ENCODE assay signal across 8 mouse cellular contexts in genomic region chr15:98602191-98602881, GRCm38 (mm10). TPM values are rescaled to one million over a fixed set of nuclear protein-coding genes. Genes with fewer than 3 reads are reported as not detected.
DNase-seq lines count a peak whose midpoint lies in the region; ATAC-seq and TF ChIP-seq lines count a peak whose summit lies in the region.

No protein-coding gene starts in this region.

- TF ChIP-seq POLR2A in heart, adult 2 months (IDR thresholded peaks at IDR 0.05; ENCODE audit: insufficient read depth, low read depth, low read length): peak; percentile 76

- no peak for ATAC-seq in neural tube, embryonic 12.5 days (ENCODE audit: low FRiP score, low read depth)

- H3K27ac ChIP-seq in heart, adult 2 months: peak overlapping the region; percentile 89
- no peak overlapping the region for H3K27ac ChIP-seq in neural tube, embryonic 12.5 days

- 0 out of 2 replicates have a peak, but pooled peaks have one; percentile 29 for TF ChIP-seq EP300 in heart, adult 2 months (IDR thresholded peaks at IDR 0.05; ENCODE audit: insufficient read depth, low read depth, low read length)

- peak overlapping the region; percentile 45 for H3K4me3 ChIP-seq in heart, adult 2 months
- H3K4me3 ChIP-seq in neural tube, embryonic 12.5 days: no peak overlapping the region

- intact Hi-C loops in heart, adult 2 months (cut with DNase I): no loop called here

- H3K4me2 ChIP-seq in neural tube, embryonic 12.5 days (replicated peaks): 0 out of 2 replicates have a peak overlapping the region, but pooled peaks have one; percentile 8

- peaks cover 9% of the 10 kb centered on the region for H3K79me2 ChIP-seq in heart, adult 2 months (replicated peaks; ENCODE audit: control insufficient read depth, insufficient read depth, low read length)

- peaks cover 9% of the 10 kb centered on the region for H3K4me1 ChIP-seq in heart, adult 2 months (ENCODE audit: control insufficient read depth, insufficient read depth, low read length)
- peaks cover 25% of the 10 kb centered on the region for H3K4me1 ChIP-seq in neural tube, embryonic 12.5 days

- peak overlapping the region; percentile 71 for H3K9ac ChIP-seq in heart, adult 2 months (ENCODE audit: low read depth, low read length)
- no peak overlapping the region for H3K9ac ChIP-seq in neural tube, embryonic 12.5 days

- no peak for TF ChIP-seq CTCF in heart, adult 2 months (IDR thresholded peaks at IDR 0.05)

- 11% methylated on average over 13 of the region's 13 CpGs for WGBS in heart, adult 2 months
- 72% methylated on average over 13 of the region's 13 CpGs for WGBS in neural tube, embryonic 12.5 days

- peak; percentile 58 for DNase-seq in adrenal gland, postnatal 14 days
- no peak for DNase-seq in adrenal gland, adult 18-20 months (ENCODE audit: low spot score in 2 of 2)
- peak; percentile 80 for DNase-seq in Muller cell, postnatal 12 days (ENCODE audit: inconsistent ontology term)
- peak; percentile 75 to 84 for DNase-seq in heart, adult 2 months
- peak; percentile 54 for DNase-seq in kidney, adult 9 months
- DNase-seq in B cell, adult 2 months: no peak
- no peak for DNase-seq in spleen, postnatal 36 days (ENCODE audit: low spot score in 2 of 2)

- peaks cover 5% of the 10 kb centered on the region for H3K36me3 ChIP-seq in heart, adult 2 months (ENCODE audit: control insufficient read depth, insufficient read depth, low read length)
- H3K36me3 ChIP-seq in neural tube, embryonic 12.5 days: peaks cover 62% of the 10 kb centered on the region

- H3K27me3 ChIP-seq in heart, adult 2 months (ENCODE audit: control insufficient read depth, insufficient read depth, low read length): no peaks in the 10 kb centered on the region
- H3K27me3 ChIP-seq in neural tube, embryonic 12.5 days (replicated peaks): no peaks in the 10 kb centered on the region

- no peaks in the 10 kb centered on the region for H3K9me3 ChIP-seq in neural tube, embryonic 12.5 days

RNA-seq across cellular contexts. Expression of gene Adcy6, which starts 7.5 kb away (rescaled TPM):
- 73.8 and 86.1 TPM in 2 replicates for total RNA-seq in adrenal gland, postnatal 14 days (2021)
- total RNA-seq in adrenal gland, adult 18-20 months (2021): 10 to 100 TPM; 48.7 to 83.1 TPM
- total RNA-seq in heart, adult 2 months (2021): 100 to 1,000 TPM; 153 to 220 TPM
- 136 and 211 TPM in 2 replicates for polyA plus RNA-seq in heart, adult 2 months (2012; rRNA removed)
- polyA plus RNA-seq in neural tube, embryonic 12.5 days (2016; fragmentation: Nextera tagmentation; extraction: Ambion mirVana): 14.5 and 16.3 TPM in 2 replicates

RNA-seq across cellular contexts. Expression of gene Cacnb3, which starts 28.3 kb away (rescaled TPM):
- 12.0 and 18.2 TPM in 2 replicates for total RNA-seq in adrenal gland, postnatal 14 days (2021)
- 10 to 100 TPM; 11.9 to 14.3 TPM for total RNA-seq in adrenal gland, adult 18-20 months (2021)
- 1 to 10 TPM; 2.6 to 2.7 TPM for total RNA-seq in heart, adult 2 months (2021)
- 6.5 and 7.7 TPM in 2 replicates for polyA plus RNA-seq in heart, adult 2 months (2012; rRNA removed)
- 108 and 127 TPM in 2 replicates for polyA plus RNA-seq in neural tube, embryonic 12.5 days (2016; fragmentation: Nextera tagmentation; extraction: Ambion mirVana)

RNA-seq across cellular contexts. Expression of gene 4930415O20Rik, which starts 31.5 kb away (rescaled TPM):
- 1.1 TPM in 1 of 2 replicates, not detected in the other for total RNA-seq in adrenal gland, postnatal 14 days (2021)
- 1 to 10 TPM in 1 of 2 experiments, not detected in 1; 1.2 TPM for total RNA-seq in adrenal gland, adult 18-20 months (2021)
- 1 to 10 TPM; 1.6 to 2.1 TPM for total RNA-seq in heart, adult 2 months (2021)
- polyA plus RNA-seq in heart, adult 2 months (2012; rRNA removed): not detected in 2 replicates
- not detected in 2 replicates for polyA plus RNA-seq in neural tube, embryonic 12.5 days (2016; fragmentation: Nextera tagmentation; extraction: Ambion mirVana)

RNA-seq across cellular contexts. Expression of gene Ccnt1, which starts 31.6 kb away (rescaled TPM):
- total RNA-seq in adrenal gland, postnatal 14 days (2021): 57.0 and 57.3 TPM in 2 replicates
- 10 to 100 TPM; 52.5 to 65.9 TPM for total RNA-seq in adrenal gland, adult 18-20 months (2021)
- 10 to 100 TPM; 26.8 to 27.6 TPM for total RNA-seq in heart, adult 2 months (2021)
- 9.3 and 15.4 TPM in 2 replicates for polyA plus RNA-seq in heart, adult 2 months (2012; rRNA removed)
- 65.7 and 65.8 TPM in 2 replicates for polyA plus RNA-seq in neural tube, embryonic 12.5 days (2016; fragmentation: Nextera tagmentation; extraction: Ambion mirVana)

Comparison
In these comparisons a context has a peak if more than half of its experiments do, and no peak if none do; other contexts are left out.
1. DNase-seq: peak in adrenal gland, postnatal 14 days (single experiment), Muller cell, postnatal 12 days (single experiment), heart, adult 2 months (2 of 2) and kidney, adult 9 months (single experiment); none in adrenal gland, adult 18-20 months (0 of 2), B cell, adult 2 months (0 of 2) and spleen, postnatal 36 days (0 of 2).